Mouse (Mus musculus) embryonic facial prominence, embryonic 14.5 days (tissue): Measurements from ENCODE around the gene Ncapg2. TPM values are rescaled to one million over a fixed set of nuclear protein-coding genes. Genes with fewer than 3 reads are reported as not detected.

ENCODE experiments used
- ATAC-seq: fragments of 200-750 bp; cut with Nextera tagmentation; 2 replicates; pipeline ENCODE4 v1.8.0; 2017; ENCODE audit warnings: low read depth, moderate number of reproducible peaks, moderate TSS enrichment
- DNase-seq: peaks from one replicate; pipeline ENCODE4 v3.0.0-alpha.2; 2015; ENCODE audit warnings: low spot score
- H3K27ac ChIP-seq: fragments of 300-500 bp; sonication (generic); replicated peaks from 2 replicates; pipeline ENCODE4 v1.5.1; 2014; ENCODE audit warnings: low read depth, mild to moderate bottlenecking, low read length, moderate library complexity
- H3K27me3 ChIP-seq: fragments of 300-500 bp; sonication (generic); replicated peaks from 2 replicates; pipeline ENCODE4 v1.6.1; 2014; ENCODE audit warnings: low read length; ENCODE audit not compliant: control insufficient read depth, insufficient read depth
- H3K36me3 ChIP-seq: fragments of 300-500 bp; sonication (generic); 2 replicates; pipeline ENCODE4 v1.6.1; 2014; ENCODE audit warnings: low read length, mixed read lengths; ENCODE audit not compliant: control insufficient read depth, insufficient read depth
- H3K4me1 ChIP-seq: fragments of 300-500 bp; sonication (generic); 2 replicates; pipeline ENCODE4 v1.6.1; 2014; ENCODE audit warnings: antibody characterized with exemption, low read length; ENCODE audit not compliant: control insufficient read depth, insufficient read depth
- H3K4me2 ChIP-seq: fragments of 300-500 bp; sonication (generic); 2 replicates; pipeline ENCODE4 v1.6.1; 2014; ENCODE audit warnings: low read depth, mild to moderate bottlenecking, low read length, moderate library complexity, mixed read lengths
- H3K4me3 ChIP-seq: fragments of 300-500 bp; sonication (generic); 2 replicates; pipeline ENCODE4 v1.5.1; 2014; ENCODE audit warnings: low read depth, mild to moderate bottlenecking, low read length
- H3K9ac ChIP-seq: fragments of 300-500 bp; sonication (generic); 2 replicates; pipeline ENCODE4 v1.6.1; 2014; ENCODE audit warnings: low read depth, mild to moderate bottlenecking, low read length, moderate library complexity, mixed read lengths
- H3K9me3 ChIP-seq: fragments of 300-500 bp; sonication (generic); 2 replicates; pipeline ENCODE4 v1.6.1; 2016; ENCODE audit warnings: low read length; ENCODE audit not compliant: control insufficient read depth
- WGBS: fragments of 180-500 bp; shearing (Covaris S2); extraction: QIAGEN DNeasy Blood & Tissue Kit; methylation state at CpG from one replicate; pipeline ENCODE4 v1.1.7; 2014; 5-methylcytosine and 5-hydroxymethylcytosine counted together
- polyA plus RNA-seq: library from polyadenylated mRNA; unstranded; fragments of >200 nt; fragmentation: Nextera tagmentation; extraction: Ambion mirVana; gene quantifications from 2 replicates; pipeline ENCODE4 v1.2.1, GENCODE M21; 2014

Ncapg2 gene
- polyA plus RNA-seq, 1 experiment from 2014 or later = 40.5 TPM

- Histone ChIP-seq H3K9ac (no peak overlapping the region), H3K4me3 (no peak overlapping the region), H3K9me3 (no peaks in the 10 kb centered on the region), H3K27me3 (no peaks in the 10 kb centered on the region), H3K4me2 (no peak overlapping the region), H3K27ac (no peak overlapping the region), H3K36me3 (0 out of 2 replicates have a peak, but pooled peaks cover 5% of the 10 kb centered on the region), H3K4me1 (no peaks in the 10 kb centered on the region)
- WGBS = 90% methylated on average over 5 of the region's 5 CpGs
- DNase-seq = no peak
- no peak for ATAC-seq
Observed at GRCm38 (mm10) chr12:116467030-116467429, 61.8 kb downstream of the Ncapg2 start.

GRCm38 (mm10) chr12:116468348-116468747 is 63.1 kb downstream of the Ncapg2 start:
- no peak for ATAC-seq
- no peak overlapping the region for H3K27ac ChIP-seq

DNA sequence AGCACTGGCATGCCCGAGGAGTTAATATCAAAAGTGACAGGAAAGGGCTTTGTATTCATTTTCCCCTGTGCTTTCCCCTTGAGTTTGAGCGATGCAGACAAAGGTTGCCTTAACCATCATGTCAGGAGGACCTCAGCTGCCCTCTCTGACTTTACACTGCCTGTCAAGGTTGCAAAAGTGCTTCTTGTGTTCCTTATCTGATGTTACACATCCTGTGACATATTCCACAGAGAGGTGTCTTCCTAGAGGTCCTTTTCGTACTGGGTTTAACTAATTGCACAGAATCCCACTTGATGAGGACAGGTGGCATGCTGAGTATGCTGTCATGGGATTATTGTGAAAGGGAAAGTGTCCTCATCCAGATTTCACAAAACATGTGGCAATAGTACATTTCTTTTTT is 63.9 kb downstream of the Ncapg2 start:
- no peak for ATAC-seq
- no peaks in the 10 kb centered on the region for H3K27me3 ChIP-seq
- 0 out of 2 replicates have a peak, but pooled peaks cover 3% of the 10 kb centered on the region for H3K36me3 ChIP-seq
- H3K4me3 ChIP-seq = no peak overlapping the region
- H3K9me3 ChIP-seq = no peaks in the 10 kb centered on the region
- no peak overlapping the region for H3K4me2 ChIP-seq
- no peaks in the 10 kb centered on the region for H3K4me1 ChIP-seq
- WGBS = 75% methylated on average over 3 of the region's 3 CpGs
- H3K9ac ChIP-seq = no peak overlapping the region
- no peak overlapping the region for H3K27ac ChIP-seq
- DNase-seq = no peak

More at GRCm38 (mm10) chr12:116468348-116468747, 63.1 kb downstream of the Ncapg2 start:
- Histone ChIP-seq H3K4me2 (no peak overlapping the region), H3K9me3 (no peaks in the 10 kb centered on the region), H3K36me3 (0 out of 2 replicates have a peak, but pooled peaks cover 5% of the 10 kb centered on the region), H3K4me1 (no peaks in the 10 kb centered on the region), H3K27me3 (no peaks in the 10 kb centered on the region), H3K4me3 (no peak overlapping the region), H3K9ac (no peak overlapping the region)
- no peak for DNase-seq
- 83% methylated on average over 1 of the region's 1 CpGs for WGBS

DNA sequence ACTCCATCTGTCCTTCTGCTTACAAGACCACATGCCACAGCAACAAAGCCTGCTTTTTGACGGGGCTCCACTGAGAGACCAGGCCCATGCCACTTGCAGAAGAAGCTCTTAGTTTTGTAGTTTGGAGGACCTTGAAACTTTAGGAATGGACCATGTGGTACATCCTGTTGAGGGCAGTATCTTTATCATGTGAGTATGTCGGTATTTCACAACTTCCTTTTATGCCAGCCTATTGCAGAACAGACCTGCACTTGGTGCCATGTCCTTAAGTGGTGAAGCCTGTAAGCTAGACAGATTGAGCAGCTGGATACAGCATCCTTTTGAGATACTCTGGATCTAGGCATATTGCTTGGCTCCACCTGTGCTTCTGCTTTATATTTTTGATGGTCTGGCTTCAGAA is 68.1 kb downstream of the Ncapg2 start:
- no peaks in the 10 kb centered on the region for H3K27me3 ChIP-seq
- no peak overlapping the region for H3K4me3 ChIP-seq
- WGBS = 81% methylated on average over 2 of the region's 2 CpGs

DNA sequence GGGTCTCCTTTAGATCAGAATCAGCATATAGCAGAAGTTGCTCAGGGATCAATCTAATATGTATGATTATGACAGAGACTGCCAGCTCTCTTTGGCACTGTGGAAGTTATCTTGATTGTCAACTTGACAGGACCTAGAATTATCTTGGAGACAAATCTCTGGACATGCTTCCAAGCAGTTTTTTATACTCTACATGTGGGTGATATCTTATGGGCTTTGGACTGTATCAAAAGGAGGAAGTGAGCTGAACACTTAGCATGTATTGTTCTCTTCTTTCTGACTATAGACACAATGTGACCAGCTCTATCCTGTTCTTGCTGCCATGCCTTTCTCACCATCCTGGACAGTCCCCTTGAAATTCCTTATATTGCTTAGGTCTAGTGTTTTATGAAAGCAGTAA is 68.6 kb downstream of the Ncapg2 start:
- no peak overlapping the region for H3K4me2 ChIP-seq
- no peaks in the 10 kb centered on the region for H3K36me3 ChIP-seq
- no peak overlapping the region for H3K4me3 ChIP-seq
- H3K9ac ChIP-seq = no peak overlapping the region
- no peak overlapping the region for H3K27ac ChIP-seq
- H3K4me1 ChIP-seq = no peaks in the 10 kb centered on the region
- H3K27me3 ChIP-seq = no peaks in the 10 kb centered on the region
- DNase-seq (no peak), ATAC-seq (no peak)
- H3K9me3 ChIP-seq = no peaks in the 10 kb centered on the region

More for the DNA sequence above, 68.1 kb downstream of the Ncapg2 start:
- Histone ChIP-seq H3K4me2 (no peak overlapping the region), H3K4me1 (no peaks in the 10 kb centered on the region), H3K9ac (no peak overlapping the region), H3K27ac (no peak overlapping the region), H3K36me3 (no peaks in the 10 kb centered on the region), H3K9me3 (no peaks in the 10 kb centered on the region)
- ATAC-seq (no peak), DNase-seq (no peak)

DNA sequence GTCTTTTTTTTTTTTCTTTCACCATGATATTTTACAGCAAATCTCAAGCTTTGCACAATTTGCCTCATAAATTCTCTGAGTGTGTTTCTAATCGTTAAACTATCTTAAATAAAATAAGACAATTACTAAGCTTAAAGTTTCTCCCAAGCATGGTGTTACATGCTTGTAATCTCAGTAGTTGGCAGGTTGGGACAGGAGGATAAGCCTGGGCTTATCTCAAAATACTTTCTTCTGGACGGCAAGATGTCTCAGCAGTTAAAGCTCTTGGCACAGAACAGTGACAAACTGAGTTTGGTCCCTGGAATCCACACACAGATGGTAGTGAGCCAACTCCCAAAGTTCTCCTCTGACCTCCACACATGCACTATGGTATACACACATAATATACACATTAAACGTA is 69.5 kb downstream of the Ncapg2 start:
- Histone ChIP-seq H3K4me2 (no peak overlapping the region), H3K9me3 (no peaks in the 10 kb centered on the region), H3K27ac (no peak overlapping the region), H3K27me3 (no peaks in the 10 kb centered on the region), H3K4me1 (no peaks in the 10 kb centered on the region), H3K36me3 (no peaks in the 10 kb centered on the region), H3K9ac (no peak overlapping the region), H3K4me3 (no peak overlapping the region)
- DNase-seq (no peak), ATAC-seq (no peak)
- WGBS = 72% methylated on average over 3 of the region's 3 CpGs

DNA sequence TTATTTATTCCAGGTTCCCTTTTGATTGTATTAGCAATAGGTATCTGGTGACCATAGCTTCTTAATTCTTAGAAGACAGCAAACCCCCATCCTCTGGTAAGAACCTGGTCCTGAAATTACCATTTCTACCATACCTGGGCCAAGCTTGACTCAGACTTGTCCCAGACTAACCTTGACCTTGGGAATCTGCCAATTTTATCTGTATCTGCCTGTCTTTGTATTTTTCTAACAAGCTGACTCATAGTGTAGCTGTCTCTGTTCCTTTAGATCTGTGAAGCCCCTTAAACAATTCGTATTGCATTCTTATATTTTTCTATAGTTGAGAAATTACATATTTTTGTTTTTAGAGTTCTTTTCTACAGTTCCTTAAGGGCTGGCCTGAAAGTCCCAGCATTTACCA is 73.6 kb downstream of the Ncapg2 start:
- no peak overlapping the region for H3K9ac ChIP-seq
- DNase-seq = no peak
- WGBS = 61% methylated on average over 1 of the region's 1 CpGs

GRCm38 (mm10) chr12:116481921-116482320 is 76.7 kb downstream of the Ncapg2 start:
- Histone ChIP-seq H3K36me3 (no peaks in the 10 kb centered on the region), H3K4me2 (no peak overlapping the region), H3K4me3 (no peak overlapping the region), H3K9me3 (no peaks in the 10 kb centered on the region), H3K4me1 (peaks cover 6% of the 10 kb centered on the region; the same call in 1 of the 2 replicates), H3K9ac (no peak overlapping the region), H3K27ac (no peak overlapping the region), H3K27me3 (peaks cover 15% of the 10 kb centered on the region)
- no peak for ATAC-seq
- WGBS = 86% methylated on average over 1 of the region's 1 CpGs
- no peak for DNase-seq

More for the DNA sequence above, 73.6 kb downstream of the Ncapg2 start:
- Histone ChIP-seq H3K27me3 (no peaks in the 10 kb centered on the region), H3K4me3 (no peak overlapping the region), H3K4me2 (no peak overlapping the region), H3K9me3 (no peaks in the 10 kb centered on the region), H3K4me1 (no peaks in the 10 kb centered on the region), H3K36me3 (no peaks in the 10 kb centered on the region), H3K27ac (no peak overlapping the region)
- no peak for ATAC-seq

- no peak overlapping the region for H3K9ac ChIP-seq
- H3K9me3 ChIP-seq = no peaks in the 10 kb centered on the region
- ATAC-seq (no peak), DNase-seq (no peak)
- peaks cover 6% of the 10 kb centered on the region; the same call in 1 of the 2 replicates for H3K4me1 ChIP-seq
- no peaks in the 10 kb centered on the region for H3K36me3 ChIP-seq
- H3K4me3 ChIP-seq = no peak overlapping the region
- no peak overlapping the region for H3K27ac ChIP-seq
- WGBS = 31% methylated on average over 2 of the region's 2 CpGs
- peaks cover 15% of the 10 kb centered on the region for H3K27me3 ChIP-seq
- no peak overlapping the region for H3K4me2 ChIP-seq
Observed at GRCm38 (mm10) chr12:116483581-116483980, 78.4 kb downstream of the Ncapg2 start.
